Mouse (Mus musculus) erythroid progenitor cell, adult 5-6 weeks (primary cell): ENCODE results near the gene Rpf1. TPM values are rescaled to one million over a fixed set of nuclear protein-coding genes. Genes with fewer than 3 reads are reported as not detected.

Experiments
- ATAC-seq: replicated peaks from 2 replicates; pipeline ENCODE4 v1.8.0; 2016; ENCODE audit warnings: moderate number of reproducible peaks, mild to moderate bottlenecking, moderate TSS enrichment, inconsistent platforms; ENCODE audit not compliant: poor library complexity, low FRiP score, severe bottlenecking
- total RNA-seq, 2 experiments: library from RNA; stranded (forward) in 1 of 2; stranded (reverse) in 1 of 2; fragments of 150-400 nt in 1 of 2; fragments of 186-747, 209-891 nt in 1 of 2; gene quantifications; 2 replicates each; pipeline versions ENCODE4 v1.2.3 to v1.2.4; 2015 to 2017; ENCODE audit warnings: low replicate concordance in 2 of 2

Gene Rpf1
- total RNA-seq, 2 experiments from 2014 or later: 25.3 to 44.0 TPM

DNA sequence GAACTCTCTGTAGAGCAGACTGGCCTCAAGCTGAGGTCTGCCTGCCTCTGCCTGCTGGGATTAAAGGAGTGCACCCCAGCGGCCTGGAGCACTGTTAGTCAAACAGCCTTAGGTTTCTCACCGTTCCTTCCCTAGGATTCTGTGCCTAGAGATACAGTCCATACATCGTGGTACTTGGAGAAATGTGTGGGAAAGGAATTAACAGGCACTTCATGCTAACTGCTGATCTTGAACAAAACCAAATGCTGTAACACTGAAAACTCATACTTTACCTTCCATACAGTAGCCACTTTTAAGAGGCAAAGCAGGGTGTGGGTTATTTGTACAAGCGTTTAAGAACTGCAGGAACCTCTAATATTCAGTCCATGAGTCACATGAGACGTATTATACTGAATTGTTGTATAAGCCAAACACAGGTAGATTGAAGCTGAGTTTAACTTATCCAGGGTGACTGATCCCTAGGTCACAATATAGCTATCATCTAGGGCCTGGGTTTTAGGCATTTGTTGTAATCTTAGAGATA, 19.6 kb downstream of the Rpf1 start:
- no peak for ATAC-seq

DNA sequence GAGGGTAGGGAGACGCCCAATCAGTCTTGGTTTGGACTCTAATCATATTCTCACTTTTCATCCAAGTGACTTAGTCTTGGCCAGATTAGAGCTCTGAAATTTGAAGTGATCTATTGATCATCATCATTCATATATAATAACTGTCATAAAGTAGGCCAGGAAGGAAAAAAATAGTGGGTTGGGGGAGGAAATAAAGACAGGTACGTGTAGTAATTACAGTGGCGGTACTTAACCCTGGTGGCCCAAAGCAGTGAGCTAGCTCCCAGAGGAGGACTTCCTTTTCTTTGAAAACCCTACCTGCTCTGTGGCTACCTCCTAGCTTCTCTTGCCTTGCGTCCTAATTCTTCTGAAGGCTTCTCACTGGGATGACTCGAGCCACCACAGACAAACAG, 20.4 kb downstream of the Rpf1 start:
- ATAC-seq: peak; percentile 49

DNA sequence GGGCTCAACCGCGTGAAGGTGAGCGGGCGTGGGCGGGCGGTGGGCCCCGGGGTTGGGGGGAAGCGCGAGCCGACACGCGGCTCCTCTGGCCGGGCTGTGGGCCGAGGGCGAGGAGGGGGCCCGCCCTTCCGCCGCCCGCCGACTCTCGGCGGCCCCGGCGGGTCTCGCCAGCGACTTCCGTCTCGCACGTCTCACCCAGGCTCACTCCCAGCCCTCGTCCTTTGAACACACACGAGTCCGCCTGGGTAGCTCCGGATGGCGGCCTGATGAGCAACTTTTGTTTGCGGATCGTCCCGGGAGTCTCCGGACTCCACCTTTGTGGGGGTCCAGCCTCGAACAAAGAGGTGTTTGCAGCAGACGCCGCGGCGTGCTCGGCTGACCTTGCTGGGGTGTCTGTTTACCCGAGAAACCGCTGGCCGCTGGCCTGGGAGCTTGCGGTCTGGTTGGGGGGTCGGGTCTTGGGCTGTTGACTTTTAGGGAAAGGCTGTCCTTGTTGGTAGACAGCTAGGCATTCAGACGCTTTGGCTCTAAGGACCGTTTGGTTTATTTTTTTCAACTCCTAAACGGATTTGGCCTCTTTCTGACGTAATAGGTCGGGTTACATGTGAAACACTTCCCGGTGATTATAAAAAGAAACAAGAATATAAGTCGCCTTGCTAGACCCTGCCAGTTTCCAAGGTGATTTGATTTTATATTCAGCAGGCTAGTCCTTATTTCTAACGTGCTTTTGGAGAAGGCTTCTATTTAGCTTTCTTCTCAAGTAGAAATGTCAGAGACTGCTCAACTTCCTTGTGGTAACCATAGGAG, 21.0 kb downstream of the Rpf1 start:
- ATAC-seq: peak; percentile 37

DNA sequence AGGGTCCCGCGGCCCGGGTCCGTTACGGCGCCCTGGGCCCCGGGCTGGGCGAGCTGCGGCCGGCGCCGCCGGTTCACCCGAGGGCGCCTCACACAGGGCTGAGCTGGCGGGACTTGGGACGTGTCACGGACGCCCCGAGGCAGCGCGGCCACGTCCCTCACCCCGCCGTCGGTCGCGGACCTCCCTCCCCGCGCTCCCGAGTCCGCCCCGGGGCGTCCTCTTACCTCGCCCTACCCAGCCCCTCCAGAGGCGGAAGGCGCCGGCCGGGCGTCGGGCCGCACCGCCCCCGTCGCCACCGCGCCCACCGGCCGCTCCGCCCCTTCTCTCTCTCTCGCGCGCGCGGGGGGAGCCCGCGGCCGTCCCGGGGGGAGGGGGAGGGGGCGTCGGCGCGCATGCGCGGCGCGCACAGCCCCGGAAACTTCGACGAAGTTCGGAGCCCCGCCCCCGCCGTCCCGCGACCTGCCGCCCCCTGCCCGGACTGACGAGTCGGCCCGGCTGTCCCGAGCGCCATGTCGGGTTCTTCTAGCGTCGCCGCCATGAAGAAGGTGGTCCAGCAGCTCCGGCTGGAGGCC, 21.7 kb downstream of the Rpf1 start, which contains the start of the genes Spata1 and Gng5:
Spata1 (minus strand) TSS at position 323 of the 572 bp plus-strand sequence.
Gng5 (plus strand) TSS at position 377 of the 572 bp plus-strand sequence.
- peak; percentile 91 for ATAC-seq

DNA sequence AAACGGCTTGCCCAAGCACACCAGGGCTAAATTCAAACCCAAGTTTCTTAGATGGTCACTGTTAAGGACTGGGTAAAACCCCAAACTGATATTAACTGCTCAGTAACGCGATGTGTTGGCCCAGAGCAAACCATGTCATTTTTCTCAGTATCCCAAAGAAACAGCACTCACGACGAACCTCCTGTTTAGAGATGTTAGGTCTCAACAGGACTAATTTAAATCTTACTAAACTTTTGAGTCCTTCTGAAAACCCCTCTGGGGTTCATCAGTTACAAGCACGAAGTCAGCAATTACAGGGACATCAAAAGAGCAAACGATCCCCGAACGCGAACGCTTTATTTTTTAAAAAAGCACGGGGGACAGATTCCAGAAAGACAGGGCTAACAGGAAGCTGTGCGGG, 22.2 kb downstream of the Rpf1 start:
- peak; percentile 29; the same call in 1 of the 2 replicates for ATAC-seq

DNA sequence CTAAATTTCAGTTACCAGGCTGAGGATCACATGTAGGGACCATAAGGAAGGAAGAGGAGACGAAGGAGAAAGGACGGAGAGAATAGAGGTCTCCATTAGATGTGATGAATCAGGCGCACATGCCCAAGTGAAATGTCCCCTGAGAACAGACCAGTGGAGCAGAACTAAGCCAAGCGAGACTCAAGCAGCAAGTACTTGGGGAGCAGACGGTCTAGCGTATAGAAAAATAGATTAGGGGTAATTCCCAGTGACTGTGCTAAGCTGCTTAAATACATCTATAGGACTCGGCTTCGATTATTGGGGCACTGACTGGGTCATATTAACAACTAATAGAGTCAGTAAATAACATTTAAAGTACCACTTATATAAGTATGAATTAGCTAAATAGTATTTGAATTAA, 26.3 kb downstream of the Rpf1 start:
- no peak for ATAC-seq

DNA sequence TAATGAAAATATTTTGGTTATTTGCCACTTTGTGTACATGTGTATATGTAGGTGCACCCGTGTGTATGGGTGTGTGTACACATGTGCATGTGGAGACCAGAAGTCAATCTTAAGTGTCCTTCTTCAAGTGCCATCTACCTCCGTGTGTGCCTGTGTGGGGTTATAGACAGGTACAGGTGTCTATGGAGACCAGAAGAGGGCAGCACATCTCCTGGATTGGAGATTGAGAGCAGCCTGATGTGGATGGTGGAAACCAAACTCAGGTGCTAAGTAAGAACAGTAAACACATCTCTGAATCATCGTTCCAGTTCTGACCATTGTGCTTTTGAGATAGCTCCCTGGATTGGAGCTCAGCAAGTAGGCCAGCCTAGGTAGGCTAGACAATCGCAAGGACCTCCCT, 34.8 kb downstream of the Rpf1 start:
- ATAC-seq: no peak

DNA sequence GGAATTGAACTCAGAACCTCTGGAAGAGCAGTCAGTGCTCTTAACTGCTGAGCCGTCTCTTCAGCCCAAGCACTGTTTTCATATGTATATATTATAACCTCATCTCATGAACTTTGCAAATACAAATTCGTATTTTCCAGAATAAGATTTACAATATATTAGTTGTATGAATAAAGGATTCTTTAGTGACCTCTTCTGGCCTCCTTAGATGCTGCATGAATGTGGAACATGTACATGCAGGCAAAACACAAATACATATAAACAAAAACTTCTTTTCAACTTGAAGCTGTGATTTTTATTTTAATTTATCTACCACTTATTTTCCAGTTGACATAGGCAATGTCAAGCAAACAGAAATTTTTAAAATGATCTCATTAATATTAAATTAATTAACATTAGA, 39.2 kb downstream of the Rpf1 start:
- no peak for ATAC-seq

DNA sequence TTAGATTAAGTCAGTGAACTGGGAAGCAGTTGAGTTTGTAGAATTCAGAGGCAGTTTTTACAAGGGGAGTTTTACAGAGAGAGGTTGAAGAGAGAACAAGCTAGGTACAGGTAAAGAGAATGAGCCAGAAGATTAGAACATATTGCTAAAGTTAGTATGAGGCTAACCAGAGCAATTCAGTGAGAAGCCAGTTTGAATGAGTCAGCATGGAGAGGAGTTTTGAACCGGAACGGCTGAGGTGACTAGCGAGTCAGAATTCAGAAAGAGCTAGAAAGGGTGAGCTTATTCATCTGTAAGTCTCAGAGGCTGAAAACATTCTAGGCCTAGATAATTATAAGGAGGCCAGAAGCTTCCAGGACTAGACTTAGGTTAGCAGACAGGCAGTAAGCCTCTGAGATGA, 46.8 kb downstream of the Rpf1 start:
- ATAC-seq: no peak

DNA sequence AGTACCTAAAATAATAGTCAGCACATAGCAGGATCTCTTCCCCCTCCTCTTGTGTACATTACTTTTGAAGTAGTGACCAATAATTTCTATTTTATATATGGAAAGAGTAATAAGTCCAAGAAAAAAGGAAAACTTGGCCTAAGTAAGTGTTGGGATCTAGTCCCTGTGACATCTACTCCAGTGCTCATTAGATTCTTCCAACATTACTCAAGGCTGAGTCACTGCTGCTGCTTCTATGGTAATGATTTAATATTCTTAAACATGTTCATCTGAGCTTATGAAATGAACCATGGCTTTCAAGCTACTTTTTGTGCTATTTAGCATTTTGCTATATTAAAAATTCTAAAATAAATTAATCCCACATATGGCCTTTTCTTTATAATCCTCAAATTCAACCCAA, 47.5 kb downstream of the Rpf1 start:
- ATAC-seq: no peak

DNA sequence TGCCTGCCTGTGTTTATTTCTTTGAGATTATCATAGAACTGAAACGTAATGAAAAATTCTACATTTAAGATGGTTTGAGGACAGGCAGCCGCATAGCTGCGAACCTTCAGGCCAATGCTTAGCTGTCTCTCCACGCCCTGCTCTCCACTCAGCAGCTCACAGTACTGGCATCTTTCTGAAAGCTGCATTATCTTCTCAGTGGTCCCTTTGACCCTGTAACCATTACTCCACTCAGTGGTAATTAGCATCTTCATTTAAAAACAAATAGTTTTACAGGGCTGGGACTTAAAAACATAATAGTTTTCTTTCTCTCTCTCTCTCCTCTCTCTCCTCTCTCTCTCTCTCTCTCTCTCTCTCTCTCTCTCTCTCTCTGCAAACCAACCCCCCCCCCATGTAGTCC, 48.6 kb downstream of the Rpf1 start:
- no peak for ATAC-seq

DNA sequence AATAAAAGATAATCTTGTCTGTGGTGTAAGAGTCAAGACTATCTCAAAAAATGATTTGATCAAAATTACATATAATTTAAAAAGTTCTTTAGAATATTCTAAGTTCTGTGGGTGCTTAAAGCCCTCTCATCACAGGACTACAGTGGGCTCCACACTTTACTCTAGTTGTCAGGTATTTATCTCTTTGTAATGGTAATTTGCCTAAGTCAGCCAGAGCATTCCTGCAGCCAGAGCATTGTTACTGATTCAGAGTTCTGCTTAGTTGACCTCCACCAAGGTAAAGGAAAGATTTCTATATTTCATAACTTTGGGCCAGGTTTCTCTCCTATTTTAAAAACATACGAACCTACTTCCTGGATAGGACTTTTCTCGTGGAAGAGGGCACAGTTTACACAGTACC, 52.0 kb downstream of the Rpf1 start:
- ATAC-seq: no peak

DNA sequence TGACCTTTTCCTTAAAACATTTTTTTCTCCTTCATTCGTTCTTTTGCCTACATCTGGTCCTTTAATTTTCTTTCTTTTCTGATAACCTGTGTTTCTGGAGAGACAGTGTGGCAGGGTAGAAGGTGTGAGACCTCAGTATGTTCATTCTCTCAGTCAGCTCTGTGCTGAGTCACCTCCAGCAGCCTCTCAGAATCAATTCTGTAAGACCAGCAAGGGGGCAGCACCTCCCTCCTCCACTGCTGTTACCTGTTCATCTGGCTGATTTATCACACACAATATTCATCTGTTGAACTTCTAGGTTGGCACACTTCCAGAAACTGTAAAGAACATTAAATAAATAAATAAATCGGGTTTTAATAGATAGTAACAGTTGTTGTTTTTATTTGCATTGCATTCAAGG, 58.3 kb downstream of the Rpf1 start:
- ATAC-seq: no peak

Other genes starting within 250 kb of the Rpf1 start
- gene Ssx2ip, start 116.8 kb downstream of the Rpf1 start, total RNA-seq (2015; ENCODE audit: low replicate concordance): 52.4 and 68.1 TPM in 2 replicates
- 100 and 129 TPM in 2 replicates for gene Ssx2ip, start 116.8 kb downstream of the Rpf1 start, total RNA-seq (2017; ENCODE audit: low replicate concordance)
- 4.3 and 5.4 TPM in 2 replicates for gene Ctbs, start 71.6 kb downstream of the Rpf1 start, total RNA-seq (2015; ENCODE audit: low replicate concordance)
- gene Ctbs, start 71.6 kb downstream of the Rpf1 start, total RNA-seq (2017; ENCODE audit: low replicate concordance): 0.53 and 0.64 TPM in 2 replicates
- gene Spata1, start 21.7 kb downstream of the Rpf1 start, total RNA-seq (2015; ENCODE audit: low replicate concordance): 2.9 TPM in 1 of 2 replicates, not detected in the other
- 2.2 and 2.5 TPM in 2 replicates for gene Spata1, start 21.7 kb downstream of the Rpf1 start, total RNA-seq (2017; ENCODE audit: low replicate concordance)
- gene Gng5, start 21.6 kb downstream of the Rpf1 start, total RNA-seq (2015; ENCODE audit: low replicate concordance): 111 and 119 TPM in 2 replicates
- gene Gng5, start 21.6 kb downstream of the Rpf1 start, total RNA-seq (2017; ENCODE audit: low replicate concordance): 54.3 and 62.6 TPM in 2 replicates
- gene Uox, start 49.0 kb upstream of the Rpf1 start, total RNA-seq (2015; ENCODE audit: low replicate concordance): not detected in 2 replicates
- gene Uox, start 49.0 kb upstream of the Rpf1 start, total RNA-seq (2017; ENCODE audit: low replicate concordance): not detected in 2 replicates
- gene Dnase2b, start 94.2 kb upstream of the Rpf1 start, total RNA-seq (2015; ENCODE audit: low replicate concordance): not detected in 2 replicates
- gene Dnase2b, start 94.2 kb upstream of the Rpf1 start, total RNA-seq (2017; ENCODE audit: low replicate concordance): not detected in 2 replicates
- not detected in 2 replicates for gene 4930503B20Rik, start 129.9 kb upstream of the Rpf1 start, total RNA-seq (2015; ENCODE audit: low replicate concordance)
- gene 4930503B20Rik, start 129.9 kb upstream of the Rpf1 start, total RNA-seq (2017; ENCODE audit: low replicate concordance): 0.39 TPM in 1 of 2 replicates, not detected in the other
- gene Samd13, start 164.2 kb upstream of the Rpf1 start, total RNA-seq (2015; ENCODE audit: low replicate concordance): 5.4 TPM in 1 of 2 replicates, not detected in the other
- gene Samd13, start 164.2 kb upstream of the Rpf1 start, total RNA-seq (2017; ENCODE audit: low replicate concordance): not detected in 2 replicates